Comparison of ENCODE assay signal across 9 mouse cellular contexts in the genomic region with DNA sequence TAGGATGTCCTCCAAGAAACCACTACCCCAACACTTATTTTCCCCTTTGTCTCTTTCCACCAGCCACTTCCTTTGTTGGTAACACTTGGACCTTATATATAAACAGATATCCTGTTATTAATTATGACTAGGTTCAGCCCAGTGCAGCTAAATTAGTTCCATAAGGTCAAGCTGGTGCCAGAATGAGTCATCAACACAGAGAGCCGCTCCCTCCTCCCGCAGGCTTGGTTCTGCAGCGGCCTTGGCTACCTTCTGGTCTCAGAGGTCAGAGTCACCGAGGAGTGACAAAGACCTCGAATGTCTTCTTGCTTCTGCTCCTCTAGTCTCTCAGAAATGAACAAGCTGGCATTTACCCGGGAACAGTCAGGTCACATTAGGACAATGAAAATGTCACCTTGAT.
DNase-seq lines count a peak whose midpoint lies in the region; ATAC-seq and TF ChIP-seq lines count a peak whose summit lies in the region.
"Had no signal": no experiment of that assay in that cellular context is flagged by ENCODE, and none has a peak within 500 bp of the region (broad histone marks: within the 10 kb centered on the region; RNA-seq: fewer than 3 reads in every experiment).

No protein-coding gene starts in this region.

- no peak for TF ChIP-seq CTCF in cerebellum, adult 2 months (IDR thresholded peaks at IDR 0.05; ENCODE audit: borderline replicate concordance, insufficient read depth, low read depth, low read length)
- no peak for TF ChIP-seq CTCF in midbrain, postnatal 0 days (IDR thresholded peaks at IDR 0.05)

- no peak overlapping the region for H3K9ac ChIP-seq in midbrain, postnatal 0 days (replicated peaks; ENCODE audit: low read length, poor library complexity, severe bottlenecking)
- H3K9ac ChIP-seq: limb, embryonic 15.5 days had no signal

- H3K4me3 ChIP-seq in cerebellum, adult 2 months (replicated peaks; ENCODE audit: insufficient read depth, low read depth, low read length), result no peak overlapping the region
- no peak overlapping the region for H3K4me3 ChIP-seq in limb, embryonic 10.5 days
- no peak overlapping the region for H3K4me3 ChIP-seq in midbrain, postnatal 0 days (ENCODE audit: low read depth, low read length)
- H3K4me3 ChIP-seq: limb, embryonic 15.5 days had no signal

- 12% methylated on average over 6 of the region's 6 CpGs for WGBS in cerebellum, adult 2 months
- WGBS in limb, embryonic 10.5 days, result 45% methylated on average over 6 of the region's 6 CpGs
- WGBS in midbrain, postnatal 0 days, result 65% methylated on average over 6 of the region's 6 CpGs

- no peak overlapping the region for H3K27ac ChIP-seq in cerebellum, adult 2 months (ENCODE audit: insufficient read depth, low read length)
- H3K27ac ChIP-seq in limb, embryonic 10.5 days, result 0 out of 2 replicates have a peak overlapping the region, but pooled peaks have one; percentile 20
- no peak overlapping the region for H3K27ac ChIP-seq in midbrain, postnatal 0 days (ENCODE audit: low read depth, low read length)
- H3K27ac ChIP-seq: limb, embryonic 15.5 days had no signal

- H3K27me3 ChIP-seq in cerebellum, adult 2 months (ENCODE audit: control insufficient read depth, insufficient read depth, low read length), result no peaks in the 10 kb centered on the region
- no peaks in the 10 kb centered on the region for H3K27me3 ChIP-seq in limb, embryonic 10.5 days (ENCODE audit: low read depth, poor library complexity, severe bottlenecking)
- H3K27me3 ChIP-seq in midbrain, postnatal 0 days (ENCODE audit: insufficient read depth, low read length), result no peaks in the 10 kb centered on the region
- H3K27me3 ChIP-seq: limb, embryonic 15.5 days had no signal

- intact Hi-C loops in heart, postnatal 36 days (cut with DNase I), result no loop called here

- no peaks in the 10 kb centered on the region for H3K9me3 ChIP-seq in limb, embryonic 10.5 days (replicated peaks)
- H3K9me3 ChIP-seq in midbrain, postnatal 0 days (ENCODE audit: low read length), result no peaks in the 10 kb centered on the region
- H3K9me3 ChIP-seq: limb, embryonic 15.5 days had no signal

- ATAC-seq in erythroblast, adult 5-6 weeks (replicated peaks; ENCODE audit: low FRiP score, poor library complexity, severe bottlenecking), result no peak
- no peak for ATAC-seq in midbrain, postnatal 0 days (ENCODE audit: low FRiP score)

- no peaks in the 10 kb centered on the region for H3K36me3 ChIP-seq in limb, embryonic 10.5 days
- H3K36me3 ChIP-seq in midbrain, postnatal 0 days (ENCODE audit: insufficient read depth, low read length), result no peaks in the 10 kb centered on the region
- H3K36me3 ChIP-seq: limb, embryonic 15.5 days had no signal

- TF ChIP-seq POLR2A in cerebellum, adult 2 months (IDR thresholded peaks at IDR 0.05; ENCODE audit: borderline replicate concordance, insufficient read depth, low read length), result no peak

- H3K4me2 ChIP-seq in midbrain, postnatal 0 days (ENCODE audit: low read depth, low read length, poor library complexity, severe bottlenecking), result no peak overlapping the region
- H3K4me2 ChIP-seq: limb, embryonic 15.5 days had no signal

- DNase-seq in lung, postnatal 10 days, result peak; percentile 27
- DNase-seq in lung, postnatal 14 days, result no peak
- DNase-seq in cerebellum, adult 2 months, result peak; percentile 43 to 69
- DNase-seq in heart, postnatal 36 days, result peak; percentile 17 to 24
- DNase-seq in limb, embryonic 10.5 days (ENCODE audit: low spot score), result no peak
- no peak for DNase-seq in right cerebral cortex, postnatal 36 days (ENCODE audit: low spot score in 2 of 2)
- DNase-seq in midbrain, postnatal 0 days (ENCODE audit: low spot score), result no peak

- H3K4me1 ChIP-seq in cerebellum, adult 2 months (ENCODE audit: control insufficient read depth, insufficient read depth, low read length), result no peaks in the 10 kb centered on the region; the same call in 1 of the 2 replicates
- peaks cover 20% of the 10 kb centered on the region for H3K4me1 ChIP-seq in limb, embryonic 10.5 days
- no peaks in the 10 kb centered on the region for H3K4me1 ChIP-seq in midbrain, postnatal 0 days (ENCODE audit: insufficient read depth, low read length)

Comparison
In these comparisons a context has a peak if more than half of its experiments do, and no peak if none do; other contexts are left out.
1. DNase-seq: peak in lung, postnatal 10 days (single experiment), cerebellum, adult 2 months (2 of 2) and heart, postnatal 36 days (2 of 2); none in lung, postnatal 14 days (single experiment), limb, embryonic 10.5 days (single experiment), right cerebral cortex, postnatal 36 days (0 of 2) and midbrain, postnatal 0 days (single experiment).